Mouse (Mus musculus) cerebellum, postnatal 4 days (tissue): ENCODE measurements at regions not wholly inside any gene's neighbourhood (a gene's known extent, or its start where the extent isn't known, plus 50 kb on each side); places are given as distances from the start of the nearest gene placed in this dataset.
"Not testable (repeated sequence)": the region's sequence is repeated elsewhere in the genome, so short reads cannot be mapped to it uniquely, and the experiment has no call there.

Experiments used
- DNase-seq, 2 experiments: peaks; one replicate each; pipeline ENCODE4 v3.0.0; 2022; ENCODE audit warnings: low spot score in 2 of 2, mixed read lengths in 1 of 2

DNA sequence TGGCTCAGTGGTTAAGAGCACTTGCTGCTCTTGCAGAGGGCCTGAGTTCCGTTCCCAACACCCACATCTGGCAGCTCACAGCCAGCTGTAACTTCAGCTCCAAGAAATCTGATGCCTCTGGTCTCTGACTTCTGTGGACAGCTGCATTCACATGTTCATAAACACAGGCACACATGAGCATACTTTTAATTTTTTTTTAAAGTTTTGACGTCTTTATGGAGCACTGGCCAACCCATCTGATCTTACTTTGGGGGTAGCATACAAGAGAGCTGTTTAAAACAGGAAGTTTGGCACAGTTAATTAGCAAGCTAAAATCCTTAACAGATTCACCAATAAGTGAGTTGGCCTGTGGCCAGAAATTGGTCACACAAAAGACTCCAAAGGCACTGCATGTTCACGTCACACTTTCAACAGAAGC, 81.2 kb upstream of the Atl2 start:
- no peak for DNase-seq

DNA sequence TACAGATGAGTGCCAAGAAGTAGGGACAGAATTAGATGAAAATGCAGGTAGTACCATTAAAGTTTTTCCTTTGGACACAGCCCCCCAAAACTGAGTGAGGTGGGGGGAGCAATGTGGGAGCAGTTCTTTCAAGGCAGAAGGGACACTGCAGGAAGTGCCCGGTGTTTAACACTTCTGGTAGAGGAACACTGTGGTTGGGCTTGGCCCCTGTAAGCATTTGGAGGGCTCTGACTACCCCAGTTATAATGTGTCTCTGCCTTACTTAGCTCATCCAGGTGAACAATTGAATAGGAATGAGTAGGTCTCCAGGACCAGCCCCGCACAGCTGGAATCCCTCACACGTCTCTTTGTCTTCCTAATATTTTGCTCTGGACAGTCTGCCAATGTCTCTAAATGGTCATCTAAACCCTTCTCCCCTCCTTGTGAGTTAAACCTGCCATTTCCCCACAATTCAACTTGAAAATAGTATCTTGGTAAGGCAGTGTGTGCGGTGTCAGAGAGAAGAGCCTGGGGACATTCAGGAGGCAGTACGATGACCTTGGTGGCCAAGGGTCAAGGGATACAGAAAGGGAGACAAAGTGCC, 80.7 kb upstream of the Atl2 start:
- no peak for DNase-seq

DNA sequence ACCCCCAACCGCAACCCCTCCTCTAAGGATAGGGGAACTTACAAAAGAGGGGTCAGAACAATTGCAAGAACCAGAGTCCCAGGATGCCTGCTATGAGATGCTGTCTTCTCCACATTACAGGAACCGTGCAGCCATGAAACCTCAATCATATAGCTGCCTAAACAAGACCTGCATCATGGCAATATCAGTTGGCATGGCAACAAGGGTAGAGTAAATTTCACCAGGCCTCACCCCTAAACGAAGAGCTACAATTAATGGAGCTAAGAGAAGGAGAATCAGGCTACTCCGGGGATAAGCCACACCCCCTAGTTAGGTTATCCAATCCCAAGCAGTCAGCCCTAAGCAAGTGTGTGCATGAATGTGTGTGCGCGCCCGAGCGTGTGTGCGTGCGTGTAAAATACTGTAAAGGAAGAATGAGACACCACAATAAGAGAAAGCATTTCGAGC, 80.1 kb upstream of the Atl2 start:
- DNase-seq = no peak

DNA sequence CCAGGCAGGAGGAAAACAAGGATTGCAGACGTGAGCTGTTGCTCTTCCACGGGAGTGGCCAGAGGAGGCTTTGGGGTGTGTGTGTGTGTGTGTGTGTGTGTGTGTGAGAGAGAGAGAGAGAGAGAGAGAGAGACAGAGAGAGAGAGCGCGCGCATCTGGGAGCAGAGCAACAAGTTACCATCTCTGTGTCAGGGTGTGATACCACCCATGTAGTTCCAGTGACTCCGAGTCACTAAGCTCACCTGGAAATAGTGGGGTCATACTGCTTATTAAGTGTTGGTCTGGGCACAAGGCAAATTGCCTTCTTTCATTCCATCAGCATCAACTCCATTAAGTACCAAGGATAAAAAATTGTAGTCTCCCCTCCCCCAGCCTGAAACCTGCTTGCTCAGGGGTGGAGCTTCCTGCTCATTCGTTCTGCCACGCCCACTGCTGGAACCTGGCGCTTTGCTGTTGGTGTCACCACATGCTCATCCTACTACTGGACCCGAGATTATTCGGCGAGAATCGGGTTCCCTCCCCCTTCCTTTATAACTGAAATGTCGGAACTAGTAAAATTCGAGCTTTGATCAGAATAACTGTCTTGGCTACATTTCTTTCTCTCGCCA, 79.3 kb upstream of the Atl2 start:
- not testable (repeated sequence) for DNase-seq

DNA sequence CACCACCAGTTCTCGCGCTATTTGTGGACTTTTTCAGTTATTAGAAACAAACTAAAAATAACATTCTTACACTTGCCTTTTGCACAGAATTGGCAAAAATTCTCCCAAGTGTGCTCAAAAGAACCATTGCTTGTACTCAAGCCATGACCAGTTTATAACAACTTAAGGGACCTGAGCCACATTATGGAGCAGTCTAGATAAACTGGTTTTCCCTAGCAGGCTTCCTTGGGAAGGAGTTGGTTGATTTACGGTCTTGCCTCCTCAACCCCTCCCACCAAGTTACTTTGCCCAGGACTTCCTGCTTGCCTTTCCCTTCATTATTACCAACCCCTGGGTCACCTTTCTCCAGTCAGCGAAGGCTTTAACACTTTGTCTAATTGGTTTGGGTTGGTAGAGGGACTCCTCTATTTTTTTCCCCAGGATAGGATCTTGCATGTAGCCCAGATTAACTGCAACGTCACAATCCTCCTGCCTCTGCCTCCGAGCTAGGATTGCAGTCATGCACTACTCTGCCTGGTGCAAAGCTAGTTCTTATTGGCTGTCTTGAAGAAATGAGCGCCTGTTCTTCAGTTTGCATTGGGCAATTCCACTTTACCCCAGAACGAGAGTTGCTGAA, 75.9 kb upstream of the Atl2 start:
- DNase-seq = no peak

DNA sequence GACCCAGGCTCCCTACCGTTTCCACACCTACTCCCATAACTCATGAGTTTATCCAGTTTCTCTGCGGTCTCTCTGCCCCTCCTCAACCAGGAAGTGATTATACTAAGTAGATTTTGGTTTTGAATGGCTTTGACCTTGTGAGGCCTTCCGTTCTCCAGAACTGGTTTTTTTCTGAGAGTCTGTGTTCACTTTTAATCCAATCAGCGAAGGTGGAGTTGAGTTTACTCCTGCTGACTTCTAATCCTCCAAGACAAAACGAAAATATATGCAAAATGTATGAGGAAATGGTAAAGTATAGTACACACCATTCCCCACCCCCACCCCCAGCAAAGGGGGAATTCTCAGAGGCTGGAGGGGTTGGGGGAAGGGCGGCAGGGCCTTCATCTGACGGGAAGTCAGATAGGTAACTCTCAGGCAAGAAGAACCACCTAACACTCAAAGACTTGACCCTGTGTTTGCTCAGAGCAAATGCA, 73.6 kb upstream of the Atl2 start:
- no peak for DNase-seq

- DNase-seq = no peak
Measured at GRCm38 (mm10) chr17:79968819-79969218, 72.9 kb upstream of the Atl2 start.

DNA sequence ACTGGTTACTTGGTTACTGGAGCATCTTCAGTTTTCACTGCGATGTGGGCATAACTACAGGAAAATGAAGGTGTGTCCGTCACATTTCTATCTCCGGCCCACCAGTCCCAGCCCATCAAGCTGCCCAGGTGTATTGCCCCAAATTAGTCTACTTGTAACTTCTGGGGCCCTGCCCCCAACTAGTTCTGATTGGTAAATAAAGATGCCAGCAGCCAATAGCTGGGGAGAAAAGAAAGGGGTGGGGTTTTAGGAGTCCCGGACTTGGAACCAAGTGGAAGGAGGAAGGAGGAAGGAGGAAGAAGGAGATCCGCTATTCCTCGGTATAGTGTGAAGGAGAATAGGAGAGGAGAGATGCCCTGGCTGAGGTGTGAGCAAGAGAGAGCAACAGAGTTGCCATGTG, 71.1 kb upstream of the Atl2 start:
- no peak for DNase-seq

DNA sequence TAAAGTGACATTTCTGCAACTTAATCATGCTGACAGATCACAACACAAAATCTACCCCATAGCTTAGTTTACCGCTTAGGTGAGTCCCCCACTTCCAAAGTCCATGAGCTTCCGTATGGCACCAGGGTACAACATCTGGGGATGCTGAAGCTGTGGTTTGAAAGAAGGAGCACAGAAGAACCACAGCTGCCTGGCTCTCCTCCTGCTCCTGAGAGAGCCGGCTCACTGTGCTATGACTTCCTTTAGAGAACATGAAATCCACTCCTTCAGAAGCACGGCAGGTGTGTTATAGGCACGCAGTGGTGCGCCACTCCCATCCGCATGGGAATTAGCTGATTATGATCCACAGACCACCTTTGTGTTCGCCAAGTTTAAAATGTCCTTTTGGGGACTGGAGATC, 69.7 kb upstream of the Atl2 start:
- DNase-seq = no peak

DNA sequence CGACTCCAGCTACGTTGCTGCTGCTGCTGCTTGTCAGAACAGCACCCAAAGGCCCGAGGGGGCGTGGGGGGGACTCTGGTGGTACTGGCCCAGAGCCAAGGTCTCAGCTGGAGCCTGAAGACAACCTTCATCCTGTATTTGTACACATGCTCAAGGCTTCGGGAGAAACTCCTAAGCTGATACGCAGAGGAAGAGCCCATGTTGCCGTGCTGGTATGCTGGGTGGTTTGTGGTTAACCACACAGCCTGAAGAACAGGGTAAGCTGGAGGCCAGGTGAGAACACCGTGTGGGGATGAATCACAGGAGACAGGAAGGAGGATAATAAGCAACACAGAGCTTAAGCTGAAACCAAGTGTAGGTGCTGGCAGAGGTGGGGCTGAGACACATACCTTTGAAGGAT, 68.9 kb upstream of the Atl2 start:
- no peak for DNase-seq

- DNase-seq = no peak
Measured at GRCm38 (mm10) chr17:79963330-79963729, 67.4 kb upstream of the Atl2 start.

DNA sequence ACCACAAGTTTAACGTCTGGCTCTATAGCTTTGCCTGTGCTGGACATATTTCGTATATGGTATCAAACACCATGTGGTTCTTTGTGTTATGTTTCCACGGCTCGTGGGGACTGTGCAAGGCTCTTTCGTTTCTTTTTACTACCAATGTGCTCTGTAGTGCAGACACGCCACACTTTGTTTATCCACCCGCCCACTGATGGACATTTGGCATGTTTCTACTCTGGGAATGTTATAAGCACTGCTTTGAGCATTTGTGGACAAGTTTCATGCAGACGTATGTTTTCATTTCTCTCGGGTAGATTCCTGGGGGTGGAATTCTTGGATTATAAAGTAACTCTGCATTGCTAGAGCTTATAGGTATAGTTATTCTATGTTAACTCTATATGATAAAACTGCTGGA, 65.5 kb upstream of the Atl2 start:
- DNase-seq = no peak

- DNase-seq = no peak
Measured at GRCm38 (mm10) chr17:79960688-79961087, 64.8 kb upstream of the Atl2 start.

DNA sequence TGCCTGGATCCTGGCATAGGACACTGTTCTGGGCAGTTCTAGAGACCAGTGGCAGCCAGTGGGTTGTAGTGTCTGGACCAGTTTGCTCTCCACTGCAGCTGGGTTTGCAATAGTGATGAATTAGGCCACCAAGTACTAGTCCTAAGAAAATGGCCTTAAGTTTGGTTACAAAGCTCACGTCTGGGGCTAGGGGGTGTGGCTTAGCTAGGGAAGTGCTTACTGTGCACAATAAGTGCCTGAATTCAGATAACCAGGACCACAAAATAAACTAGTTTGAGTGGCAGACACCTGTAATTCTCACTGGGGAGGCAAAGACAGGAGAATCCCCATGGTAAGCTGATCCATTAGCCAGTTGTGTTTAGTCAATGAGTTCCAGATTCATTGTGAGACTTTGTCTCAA, 59.3 kb upstream of the Atl2 start:
- no peak for DNase-seq

GRCm38 (mm10) chr17:79954624-79955244, 58.8 kb upstream of the Atl2 start:
- no peak for DNase-seq

GRCm38 (mm10) chr17:79948591-79949475, 52.9 kb upstream of the Atl2 start:
- DNase-seq = peak in 1 of 2 experiments; percentile 52
